Mouse (Mus musculus) layer of hippocampus, postnatal 14 days (tissue): ENCODE measurements around the gene Mylk. TPM values are rescaled to one million over a fixed set of nuclear protein-coding genes. Genes with fewer than 3 reads are reported as not detected.
"Not testable (repeated sequence)": the region's sequence is repeated elsewhere in the genome, so short reads cannot be mapped to it uniquely, and the experiment has no call there.

Experiments used
- DNase-seq, 2 experiments: peaks; one replicate each; pipeline ENCODE4 v3.0.0; 2021 to 2022; ENCODE audit warnings: low spot score in 2 of 2, mixed read lengths in 1 of 2
- long read RNA-seq, 2 experiments: library from polyadenylated mRNA; stranded (forward); transcript quantifications; one replicate each; pipeline ENCODE4 v2.0.0; 2021
- total RNA-seq, 2 experiments: library from RNA; stranded (reverse); gene quantifications; 2 replicates each; pipeline ENCODE4 v1.2.3; 2021

Gene Mylk
- total RNA-seq, result 10 to 100 TPM; 11.9 to 14.2 TPM
- long read RNA-seq, experiment 1, partial matches to known transcripts, result 0 of 2 reads
- long read RNA-seq, experiment 1, other reads (novel, unspliced or antisense), result 2 of 2 reads
- long read RNA-seq, experiment 2, partial matches to known transcripts, result 1 of 4 reads
- long read RNA-seq, experiment 2, other reads (novel, unspliced or antisense), result 3 of 4 reads

DNA sequence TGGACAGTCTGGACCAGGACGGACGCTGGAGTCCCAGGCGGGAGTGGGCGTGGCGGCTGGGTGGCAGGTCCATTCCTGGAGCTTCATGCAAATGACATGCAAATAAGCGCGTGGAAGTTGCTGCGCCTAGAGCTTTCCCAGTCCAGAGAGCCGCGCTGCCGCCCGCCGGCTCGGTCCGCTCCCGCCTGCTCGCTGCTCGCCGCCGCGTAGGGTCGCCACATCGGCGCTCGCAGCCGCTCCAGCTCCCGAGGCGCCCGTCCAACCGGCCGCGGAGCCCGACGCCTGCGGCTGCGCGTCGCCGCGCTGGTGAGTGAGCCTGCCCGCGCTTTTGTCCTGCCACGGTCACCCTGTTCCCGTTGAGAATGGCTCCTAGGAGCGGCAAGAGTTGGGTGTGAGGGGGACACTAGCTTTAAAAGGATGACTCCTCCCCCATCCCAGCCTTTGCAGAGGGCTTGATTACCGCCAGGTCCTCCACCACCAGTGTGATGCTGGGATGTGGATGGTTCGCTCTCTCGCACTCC lies at the start of gene Mylk:
Mylk (plus strand) TSS at position 146 of the 521 bp plus-strand sequence.
- DNase-seq, result peak; percentile 26 to 72

DNA sequence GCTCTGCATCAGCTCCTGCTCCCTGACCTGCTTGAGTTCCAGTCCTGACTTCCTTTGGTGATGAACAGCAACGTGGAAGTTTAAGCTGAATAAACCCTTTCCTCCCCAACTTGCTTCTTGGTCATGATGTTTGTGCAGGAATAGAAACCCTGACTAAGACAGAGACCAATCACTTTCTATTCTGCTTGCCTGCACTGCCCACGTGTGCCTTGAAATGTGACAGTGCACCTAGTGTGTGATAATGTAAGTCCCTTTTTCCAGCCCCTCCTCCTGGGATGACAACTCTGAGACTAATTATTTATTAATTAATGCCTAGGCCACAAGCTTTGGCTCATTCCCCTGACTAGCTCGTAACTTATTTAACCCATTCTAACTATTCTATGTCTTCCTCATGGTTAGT lies 46.3 kb upstream of the Mylk start:
- not testable (repeated sequence) for DNase-seq

DNA sequence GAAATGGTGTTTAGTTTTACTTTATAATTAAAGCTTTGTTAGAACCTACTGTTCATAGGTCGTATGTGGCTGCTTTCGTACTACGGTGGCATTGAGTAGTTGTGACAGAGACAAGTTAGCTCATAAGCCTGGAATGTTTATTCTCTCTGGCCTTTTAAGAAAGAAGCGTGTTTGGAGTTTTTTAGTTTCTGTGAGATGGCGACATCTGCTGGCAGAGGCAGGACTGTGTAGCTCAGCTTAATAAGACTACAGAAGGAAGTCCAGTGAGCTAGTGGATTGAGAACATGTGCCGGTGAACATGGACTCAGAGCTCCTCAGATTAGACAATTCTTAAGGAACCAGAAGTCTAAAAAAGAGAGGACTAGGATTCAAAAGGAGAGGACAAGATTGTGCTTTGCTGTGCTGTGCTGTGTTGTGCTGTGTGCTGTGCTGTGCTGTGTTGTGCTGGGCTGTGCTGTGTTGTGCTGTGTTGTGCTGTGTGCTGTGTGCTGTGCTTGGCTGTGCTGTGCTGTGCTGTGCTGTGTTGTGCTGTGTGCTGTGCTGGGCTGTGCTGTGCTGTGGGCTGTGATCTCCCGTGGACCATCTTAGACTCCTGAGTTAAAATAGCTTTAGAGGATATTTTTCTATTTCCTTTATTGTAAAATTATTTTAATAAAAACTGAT lies 44.7 kb upstream of the Mylk start:
- DNase-seq, result peak; percentile 66 to 81

DNA sequence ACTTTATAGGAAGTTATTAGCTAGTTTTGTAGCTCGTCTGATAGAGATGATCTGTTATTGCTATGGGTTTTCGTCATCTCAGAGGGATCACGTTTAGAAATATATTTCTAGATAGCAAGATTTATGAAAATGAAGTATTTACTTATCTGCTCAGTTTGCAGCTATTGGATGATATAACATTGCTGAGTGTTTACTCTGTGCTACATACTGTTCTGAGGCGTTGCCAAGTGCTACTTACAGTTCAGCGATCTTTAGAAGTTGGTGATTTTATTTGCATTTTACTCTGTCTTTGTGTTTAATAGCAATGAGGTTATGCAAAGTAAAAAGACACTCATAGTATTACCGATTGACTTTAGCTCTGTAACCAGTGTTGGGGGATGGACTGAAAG lies 44.2 kb upstream of the Mylk start:
- no peak for DNase-seq

DNA sequence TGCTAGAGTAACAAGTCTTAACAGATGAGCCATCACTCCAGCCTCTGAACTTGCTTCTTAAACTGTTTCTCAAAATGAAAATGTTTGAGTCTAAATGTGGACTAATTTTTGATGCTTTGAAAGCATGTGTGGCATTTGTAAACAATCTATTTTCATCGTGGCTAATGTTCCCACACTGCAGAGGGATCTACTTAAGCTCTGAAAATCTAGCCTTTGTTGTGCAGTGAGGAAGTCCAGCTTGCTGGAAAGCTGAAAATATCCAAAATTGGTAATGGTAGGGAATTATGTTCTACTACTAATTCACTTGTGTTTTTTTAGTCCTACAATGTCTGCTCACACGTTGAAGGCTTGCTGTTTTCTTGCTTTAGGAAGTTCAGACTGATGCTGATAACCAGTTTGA lies 39.0 kb upstream of the Mylk start:
- no peak for DNase-seq

GRCm38 (mm10) chr16:34706487-34706946 lies 38.5 kb upstream of the Mylk start:
- peak in 1 of 2 experiments; percentile 32 for DNase-seq

DNA sequence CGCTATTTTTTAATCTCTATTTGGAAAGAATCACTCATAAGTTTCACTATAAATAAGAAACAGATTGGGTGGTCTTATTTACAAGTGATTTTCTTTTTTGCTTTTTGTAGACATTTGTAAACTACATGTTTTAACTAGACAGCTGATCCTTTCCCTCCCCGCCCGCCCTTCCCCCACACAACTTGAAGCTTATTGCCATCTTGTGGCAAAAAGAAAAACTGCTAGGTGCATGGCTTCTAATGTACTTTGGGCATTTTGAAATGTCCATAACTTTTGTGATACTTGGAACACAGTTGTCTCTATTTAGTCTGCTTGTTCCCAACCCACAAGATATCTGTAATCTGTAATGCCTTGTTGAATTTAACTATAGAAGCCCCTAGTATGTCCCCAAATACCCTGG lies 33.5 kb upstream of the Mylk start:
- DNase-seq, result no peak

DNA sequence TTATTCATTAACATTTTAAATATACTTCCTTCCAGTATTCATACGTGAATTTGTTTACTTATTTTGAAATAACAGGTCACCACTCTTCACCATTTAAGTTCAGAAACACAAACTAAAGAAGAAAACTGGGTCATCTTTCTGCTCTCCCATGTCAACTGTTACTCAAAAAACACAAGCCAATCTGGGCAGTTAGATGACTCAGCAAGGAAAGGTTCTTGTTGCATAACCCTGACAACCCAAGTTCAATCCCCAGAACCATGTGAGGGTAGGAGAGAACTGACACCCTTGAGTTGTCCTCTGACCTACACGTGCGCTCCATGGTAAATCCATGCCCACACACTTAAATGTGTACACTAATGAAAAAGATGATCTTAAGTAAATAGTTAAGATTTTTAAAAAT lies 19.9 kb upstream of the Mylk start:
- no peak for DNase-seq

DNA sequence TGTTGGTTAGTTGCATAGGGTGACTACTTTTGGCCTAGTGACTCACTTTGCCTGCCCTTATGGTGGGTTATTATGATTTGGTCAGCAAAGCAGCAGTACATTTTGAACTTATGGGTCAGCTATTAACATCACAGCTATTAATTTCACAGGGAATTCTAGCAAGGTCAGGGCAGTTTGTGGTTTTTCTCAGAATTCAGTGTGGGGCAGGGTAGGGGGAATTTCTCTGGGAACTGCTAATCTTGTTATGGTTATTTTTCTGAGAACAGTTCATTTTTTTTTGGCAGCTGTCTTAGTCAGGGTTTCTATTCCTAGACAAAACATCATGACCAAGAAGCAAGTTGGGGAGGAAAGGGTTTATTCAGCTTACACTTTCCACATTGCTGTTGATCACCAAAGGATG lies 16.4 kb upstream of the Mylk start:
- DNase-seq, result not testable (repeated sequence)

- DNase-seq, result no peak
Measured at GRCm38 (mm10) chr16:34729371-34729770, 15.6 kb upstream of the Mylk start.

GRCm38 (mm10) chr16:34738656-34739233 lies 6.3 kb upstream of the Mylk start:
- DNase-seq, result no peak

DNA sequence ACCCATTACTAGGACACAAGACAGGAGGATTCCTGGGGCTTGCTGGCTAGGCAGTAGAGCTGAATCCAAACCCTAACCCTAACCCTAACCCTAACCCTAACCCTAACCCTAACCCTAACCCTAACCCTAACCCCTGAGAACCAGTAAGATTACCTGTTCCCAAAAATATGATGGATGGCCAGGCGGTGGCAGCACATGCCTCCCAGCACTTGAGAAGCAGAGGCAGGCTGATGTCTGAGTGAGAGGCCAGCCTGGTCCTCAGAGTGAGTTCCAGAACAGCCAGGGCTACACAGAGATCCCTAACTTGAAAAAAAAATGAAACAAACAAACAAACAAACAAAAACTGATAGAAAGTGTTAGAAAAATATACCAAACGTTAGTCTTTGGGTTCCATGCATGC lies 2.1 kb upstream of the Mylk start:
- DNase-seq, result no peak

GRCm38 (mm10) chr16:34748081-34748720 lies 3.2 kb downstream of the Mylk start:
- no peak for DNase-seq

DNA sequence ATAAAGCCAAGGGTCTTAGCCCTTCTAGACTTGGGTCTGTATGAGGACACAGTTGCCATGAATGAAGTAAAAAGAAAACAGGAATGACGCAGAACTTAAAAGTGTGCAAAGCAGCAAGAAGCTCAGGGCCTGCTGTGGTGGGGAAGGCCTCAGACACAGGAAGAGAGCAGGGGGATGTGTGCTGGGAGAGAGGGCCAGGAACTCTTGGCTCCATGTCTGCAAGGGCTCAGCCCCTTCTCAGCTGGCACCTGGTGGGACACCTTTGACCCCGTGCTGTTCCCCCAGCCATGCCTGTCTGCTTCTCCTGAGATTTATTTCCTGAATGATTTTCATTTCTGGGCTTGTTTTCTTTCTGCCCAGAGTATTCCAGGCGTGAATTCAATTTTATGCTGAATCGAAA lies 4.5 kb downstream of the Mylk start:
- DNase-seq, result no peak

- no peak for DNase-seq
Measured at GRCm38 (mm10) chr16:34752026-34752425, 7.0 kb downstream of the Mylk start.

DNA sequence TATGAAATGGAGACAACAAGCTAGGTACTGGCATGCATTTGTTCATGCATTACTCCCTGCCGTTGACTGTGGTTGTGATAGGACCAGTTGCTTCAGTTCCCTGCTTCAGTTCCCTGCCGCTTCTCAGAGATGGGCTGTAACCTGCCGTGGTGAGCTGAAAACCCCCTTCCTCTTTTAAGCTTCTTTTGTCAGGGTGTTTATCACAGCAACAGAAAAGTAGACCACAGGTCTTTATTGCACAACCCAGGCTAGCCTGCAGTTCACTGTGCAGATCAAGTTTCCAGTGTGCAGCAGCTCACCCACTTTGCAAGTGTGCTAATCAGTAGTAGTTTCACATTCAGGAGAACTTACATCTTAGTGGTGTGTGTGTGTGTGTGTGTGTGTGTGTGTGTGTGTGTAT lies 8.0 kb downstream of the Mylk start:
- DNase-seq, result no peak

DNA sequence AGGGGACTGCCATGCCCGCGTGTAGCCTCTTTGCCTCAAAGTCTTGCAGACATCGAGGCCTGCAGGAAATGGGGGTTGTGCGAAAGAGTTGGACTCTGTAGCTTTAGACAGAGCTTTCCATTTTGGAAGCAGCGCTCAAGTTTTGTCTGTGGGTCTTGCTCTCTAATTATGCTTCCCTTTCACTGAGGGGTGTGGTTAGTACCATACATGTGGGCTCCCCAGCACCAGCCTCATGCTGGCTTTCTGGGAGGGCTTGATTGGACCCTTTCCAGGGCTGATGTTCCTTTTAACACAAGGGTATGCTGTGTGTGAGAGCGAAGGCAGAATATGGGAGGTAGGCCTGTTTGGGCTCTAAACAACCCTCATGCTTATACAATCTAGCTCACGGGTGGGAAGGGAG lies 12.0 kb downstream of the Mylk start:
- no peak for DNase-seq

GRCm38 (mm10) chr16:34758205-34758604 lies 13.2 kb downstream of the Mylk start:
- DNase-seq, result no peak

DNA sequence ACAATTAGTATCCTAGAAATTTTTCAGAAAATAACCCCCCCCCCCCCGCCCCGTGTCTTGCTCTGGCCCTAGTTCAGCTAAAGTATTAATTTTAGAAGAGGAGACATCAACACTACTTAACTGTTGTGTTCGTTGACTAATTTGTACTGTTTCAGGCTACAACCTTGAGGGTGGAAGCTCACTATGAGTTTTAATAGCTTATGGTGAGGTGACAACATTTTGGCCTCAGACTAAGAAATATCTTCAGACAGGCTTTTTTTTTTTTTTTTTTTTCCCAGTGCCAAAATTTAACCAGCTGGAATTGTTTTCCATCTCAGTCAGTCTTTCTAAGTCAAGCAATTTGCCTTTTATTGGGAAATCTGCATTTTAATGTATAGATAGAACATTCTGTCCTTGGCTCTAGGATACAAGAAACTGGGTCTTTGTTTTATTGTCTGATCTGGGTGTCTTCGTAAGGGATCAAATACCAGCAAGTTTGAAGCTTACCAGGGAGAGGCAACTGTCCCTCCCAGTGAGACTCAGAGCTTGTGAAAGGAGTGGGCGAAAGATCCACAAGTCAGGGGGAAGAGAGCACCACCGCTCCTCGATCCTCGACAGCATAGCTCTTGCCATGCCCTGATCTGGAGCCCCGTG lies 19.1 kb downstream of the Mylk start:
- DNase-seq, result no peak

GRCm38 (mm10) chr16:34765666-34766065 lies 20.7 kb downstream of the Mylk start:
- DNase-seq, result no peak

- no peak for DNase-seq
Measured at GRCm38 (mm10) chr16:34766193-34766592, 21.2 kb downstream of the Mylk start.

DNA sequence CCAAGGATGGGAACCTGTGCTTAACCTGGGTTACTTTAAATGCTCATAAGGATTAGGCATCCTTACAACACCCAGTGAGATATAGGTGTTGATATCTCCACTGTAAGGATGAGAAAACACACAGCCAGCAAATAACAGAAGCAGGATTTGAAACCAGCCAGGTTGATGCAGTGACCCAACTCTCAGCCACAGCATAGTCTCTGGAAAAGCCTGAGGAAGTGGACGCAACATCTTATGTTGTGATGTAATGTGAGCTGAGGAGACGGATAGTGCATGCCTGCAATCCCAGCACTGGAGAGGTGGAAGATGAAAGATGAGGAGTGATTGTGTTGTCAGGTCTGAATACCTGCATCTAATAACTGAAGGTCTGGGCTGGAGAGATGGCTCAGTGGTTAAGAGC lies 22.4 kb downstream of the Mylk start:
- no peak for DNase-seq
